Mouse (Mus musculus) urinary bladder, adult 18-20 months (tissue): ENCODE data around the gene Duxf3.
"Not testable (repeated sequence)": the region's sequence is repeated elsewhere in the genome, so short reads cannot be mapped to it uniquely, and the experiment has no call there.

Experiments used
- DNase-seq, 2 experiments: peaks; one replicate each; pipeline ENCODE4 v3.0.0; 2022; ENCODE audit warnings: low spot score in 2 of 2, mixed read lengths in 2 of 2

The Duxf3 gene

GRCm38 (mm10) chr10:58223161-58223560, 9.3 kb downstream of the Duxf3 start:
- not testable (repeated sequence) for DNase-seq

- not testable (repeated sequence) for DNase-seq
Measured at GRCm38 (mm10) chr10:58221571-58221970, 10.9 kb downstream of the Duxf3 start.

- no peak for DNase-seq
Measured at GRCm38 (mm10) chr10:58220726-58221125, 11.7 kb downstream of the Duxf3 start.

- no peak for DNase-seq
Measured at GRCm38 (mm10) chr10:58217366-58217765, 15.1 kb downstream of the Duxf3 start.

- DNase-seq = no peak
Measured at GRCm38 (mm10) chr10:58215353-58215752, 17.1 kb downstream of the Duxf3 start.

- no peak for DNase-seq
Measured at GRCm38 (mm10) chr10:58214934-58215333, 17.5 kb downstream of the Duxf3 start.

GRCm38 (mm10) chr10:58214497-58214896, 18.0 kb downstream of the Duxf3 start:
- DNase-seq = no peak

GRCm38 (mm10) chr10:58212230-58212629, 20.2 kb downstream of the Duxf3 start:
- DNase-seq = no peak

GRCm38 (mm10) chr10:58211213-58211612, 21.3 kb downstream of the Duxf3 start:
- no peak for DNase-seq

- DNase-seq = no peak
Measured at GRCm38 (mm10) chr10:58210514-58210913, 22.0 kb downstream of the Duxf3 start.

- no peak for DNase-seq
Measured at GRCm38 (mm10) chr10:58209710-58210467, 22.6 kb downstream of the Duxf3 start.

- DNase-seq = no peak
Measured at GRCm38 (mm10) chr10:58206639-58207404, 25.7 kb downstream of the Duxf3 start.

- DNase-seq = no peak
Measured at GRCm38 (mm10) chr10:58205986-58206385, 26.5 kb downstream of the Duxf3 start.
